Mouse (Mus musculus) liver, postnatal 0 days (tissue): ENCODE data around the gene Fam189a1. TPM values are rescaled to one million over a fixed set of nuclear protein-coding genes. Genes with fewer than 3 reads are reported as not detected.

Source experiments
- ATAC-seq: fragments of 200-750 bp; cut with Nextera tagmentation; 2 replicates; pipeline ENCODE4 v1.8.0; 2017; ENCODE audit warnings: mild to moderate bottlenecking, moderate library complexity
- DNase-seq: peaks from one replicate; pipeline ENCODE4 v3.0.0-alpha.2; 2016
- H3K27ac ChIP-seq: fragments of 300-500 bp; sonication (generic); 2 replicates; pipeline ENCODE4 v1.5.1; 2014; ENCODE audit warnings: antibody characterized with exemption, moderate library complexity, mild to moderate bottlenecking, low read depth
- H3K27me3 ChIP-seq: fragments of 300-500 bp; sonication (generic); 2 replicates; pipeline ENCODE4 v1.6.1; 2014; ENCODE audit warnings: low read length, control low read depth, mixed read lengths; ENCODE audit not compliant: insufficient read depth
- H3K36me3 ChIP-seq: fragments of 300-500 bp; sonication (generic); replicated peaks from 2 replicates; pipeline ENCODE4 v1.6.1; 2014; ENCODE audit warnings: mild to moderate bottlenecking, control low read depth, low read length, moderate library complexity, mixed read lengths; ENCODE audit not compliant: insufficient read depth
- H3K4me1 ChIP-seq: fragments of 300-500 bp; sonication (generic); 2 replicates; pipeline ENCODE4 v1.6.1; 2014; ENCODE audit warnings: antibody characterized with exemption, mild to moderate bottlenecking, control low read depth; ENCODE audit not compliant: insufficient read depth
- H3K4me2 ChIP-seq: fragments of 300-500 bp; sonication (generic); 2 replicates; pipeline ENCODE4 v1.6.1; 2014; ENCODE audit warnings: low read depth, mild to moderate bottlenecking, low read length, moderate library complexity, mixed read lengths
- H3K4me3 ChIP-seq: fragments of 300-500 bp; sonication (generic); 2 replicates; pipeline ENCODE4 v1.5.1; 2014; ENCODE audit warnings: low read depth, low read length
- H3K9ac ChIP-seq: fragments of 300-500 bp; sonication (generic); replicated peaks from 2 replicates; pipeline ENCODE4 v1.6.1; 2014; ENCODE audit warnings: mild to moderate bottlenecking, moderate library complexity
- H3K9me3 ChIP-seq: fragments of 300-500 bp; sonication (generic); 2 replicates; pipeline ENCODE4 v1.6.1; 2016; ENCODE audit warnings: mild to moderate bottlenecking, control low read depth, low read length, mixed read lengths
- CTCF ChIP-seq: sonication (generic); IDR thresholded peaks from 2 replicates; pipeline ENCODE4 v1.5.1; 2016; ENCODE audit warnings: antibody characterized with exemption, low read depth
- EP300 ChIP-seq: IDR thresholded peaks from 2 replicates; pipeline ENCODE4 v1.6.1; 2016; ENCODE audit warnings: antibody characterized with exemption, low read depth, mild to moderate bottlenecking
- WGBS: fragments of 180-500 bp; shearing (Covaris S2); extraction: QIAGEN DNeasy Blood & Tissue Kit; methylation state at CpG from one replicate; pipeline ENCODE4 v1.1.7; 2014; ENCODE audit not compliant: insufficient replicate concordance; 5-methylcytosine and 5-hydroxymethylcytosine counted together
- polyA plus RNA-seq: library from polyadenylated mRNA; unstranded; fragments of >200 nt; fragmentation: Nextera tagmentation; extraction: Ambion mirVana; gene quantifications from 2 replicates; pipeline ENCODE4 v1.2.1, GENCODE M21; 2015

The Fam189a1 gene
- polyA plus RNA-seq, 1 experiment from 2014 or later = 0.36 TPM

DNA sequence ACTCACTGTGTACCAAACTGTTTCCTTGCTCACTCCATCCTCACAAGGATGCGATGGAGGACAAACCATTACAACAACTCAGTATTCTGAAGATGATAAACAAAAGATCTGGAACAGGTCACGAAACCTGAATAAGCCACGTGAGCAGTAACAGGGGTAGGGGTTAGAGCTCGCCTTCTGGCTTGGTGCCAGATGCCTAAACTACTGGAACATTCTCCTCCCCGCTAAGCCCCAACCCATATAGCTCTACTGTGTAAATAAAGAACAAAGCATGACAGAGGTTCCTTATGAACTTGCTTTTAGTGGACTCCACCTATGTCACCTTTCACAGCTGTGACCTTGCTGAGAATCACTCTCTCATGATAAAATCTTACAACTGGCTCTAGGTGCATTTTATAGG, 139.0 kb downstream of the Fam189a1 start:
- Histone ChIP-seq H3K27me3 (no peaks in the 10 kb centered on the region), H3K9ac (no peak overlapping the region), H3K9me3 (no peaks in the 10 kb centered on the region), H3K4me1 (no peaks in the 10 kb centered on the region), H3K4me2 (no peak overlapping the region), H3K36me3 (no peaks in the 10 kb centered on the region), H3K27ac (no peak overlapping the region), H3K4me3 (no peak overlapping the region)
- no peak for DNase-seq
- ATAC-seq = no peak
- TF ChIP-seq EP300 = no peak
- no peak for TF ChIP-seq CTCF
- 79% methylated on average over 5 of the region's 5 CpGs for WGBS

DNA sequence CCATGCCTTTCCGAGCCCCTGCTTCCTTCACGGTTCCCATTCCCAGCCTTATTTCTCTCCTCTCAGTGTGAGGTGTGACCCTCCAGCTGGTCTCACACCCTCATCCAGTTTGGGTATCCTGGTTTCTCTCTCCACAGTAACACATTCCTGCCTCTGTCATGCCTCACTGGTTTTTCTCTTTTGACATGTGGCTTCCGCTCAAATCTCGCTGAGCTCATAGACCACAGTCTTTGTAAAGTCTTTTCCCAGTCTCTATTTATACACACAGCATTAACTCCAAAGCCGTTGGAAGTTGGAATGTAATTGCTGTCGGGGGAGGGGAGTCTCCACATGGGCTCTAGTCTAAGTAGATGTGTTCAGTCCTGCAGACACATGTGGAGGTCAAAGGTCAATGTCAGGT, 145.2 kb downstream of the Fam189a1 start:
- DNase-seq (no peak), ATAC-seq (no peak)
- Histone ChIP-seq H3K4me3 (no peak overlapping the region), H3K4me2 (no peak overlapping the region), H3K9me3 (no peaks in the 10 kb centered on the region), H3K27ac (no peak overlapping the region), H3K4me1 (no peaks in the 10 kb centered on the region), H3K27me3 (no peaks in the 10 kb centered on the region), H3K36me3 (no peaks in the 10 kb centered on the region), H3K9ac (no peak overlapping the region)
- TF ChIP-seq EP300 (no peak), CTCF (no peak)
- 40% methylated on average over 6 of the region's 6 CpGs for WGBS

DNA sequence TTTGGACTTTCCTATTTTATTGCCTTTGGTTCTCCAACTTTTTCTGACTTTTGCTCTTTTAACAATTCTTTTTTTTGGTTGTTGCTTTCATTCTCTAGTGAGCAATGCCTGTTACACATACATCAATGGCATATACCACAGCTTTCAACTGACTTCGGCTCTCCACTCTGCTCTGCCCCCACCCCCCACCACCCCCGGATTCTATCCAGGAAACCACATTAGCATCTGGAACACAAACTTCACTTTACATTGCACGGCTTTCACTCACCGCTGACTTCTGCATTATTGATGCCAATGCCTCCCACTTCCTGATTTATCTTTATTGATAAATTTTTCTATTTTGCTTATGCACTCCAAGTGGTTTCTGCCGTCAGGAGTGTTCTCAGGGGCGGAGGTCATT, 146.1 kb downstream of the Fam189a1 start:
- H3K4me1 ChIP-seq = no peaks in the 10 kb centered on the region
- TF ChIP-seq EP300 (no peak), CTCF (no peak)
- H3K4me2 ChIP-seq = no peak overlapping the region
- no peaks in the 10 kb centered on the region for H3K9me3 ChIP-seq
- ATAC-seq (no peak), DNase-seq (no peak)
- no peak overlapping the region for H3K27ac ChIP-seq
- H3K9ac ChIP-seq = no peak overlapping the region
- H3K4me3 ChIP-seq = no peak overlapping the region
- H3K27me3 ChIP-seq = no peaks in the 10 kb centered on the region
- no peaks in the 10 kb centered on the region for H3K36me3 ChIP-seq
- WGBS = 24% methylated on average over 6 of the region's 6 CpGs

GRCm38 (mm10) chr7:65005731-65006130, 150.6 kb downstream of the Fam189a1 start:
- H3K9me3 ChIP-seq = no peaks in the 10 kb centered on the region
- no peak overlapping the region for H3K4me2 ChIP-seq
- 59% methylated on average over 2 of the region's 2 CpGs for WGBS
- H3K27ac ChIP-seq = no peak overlapping the region
- H3K4me3 ChIP-seq = no peak overlapping the region
- H3K9ac ChIP-seq = no peak overlapping the region
- no peaks in the 10 kb centered on the region for H3K27me3 ChIP-seq
- no peak for DNase-seq
- no peak for ATAC-seq
- H3K4me1 ChIP-seq = no peaks in the 10 kb centered on the region
- no peak for TF ChIP-seq CTCF
- TF ChIP-seq EP300 = no peak
- H3K36me3 ChIP-seq = no peaks in the 10 kb centered on the region

GRCm38 (mm10) chr7:64999718-65000214, 156.6 kb downstream of the Fam189a1 start:
- Histone ChIP-seq H3K4me1 (no peaks in the 10 kb centered on the region), H3K27me3 (no peaks in the 10 kb centered on the region), H3K27ac (no peak overlapping the region), H3K36me3 (no peaks in the 10 kb centered on the region), H3K4me2 (no peak overlapping the region), H3K9me3 (no peaks in the 10 kb centered on the region), H3K9ac (no peak overlapping the region), H3K4me3 (no peak overlapping the region)
- TF ChIP-seq EP300 = no peak
- no peak for TF ChIP-seq CTCF
- WGBS = 69% methylated on average over 4 of the region's 4 CpGs
- ATAC-seq (no peak), DNase-seq (no peak)

DNA sequence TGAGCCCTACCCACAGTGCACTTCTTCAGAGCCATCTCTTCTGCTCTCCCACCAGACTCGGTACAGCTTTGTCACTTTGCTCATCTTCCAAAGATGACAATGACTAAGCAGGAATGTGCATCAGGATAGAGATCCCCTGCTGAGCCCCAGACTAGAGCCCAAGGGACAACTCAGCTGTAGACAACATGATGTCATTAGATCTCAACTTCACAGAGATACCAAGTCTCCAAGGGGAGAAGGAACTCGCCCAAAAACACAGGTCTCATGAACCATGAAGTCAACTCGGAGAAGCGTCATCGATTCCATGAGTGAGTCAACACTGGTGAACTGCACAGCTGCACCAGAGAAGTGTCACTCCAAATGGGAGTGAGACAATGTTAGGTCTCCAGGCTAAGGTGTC, 158.6 kb downstream of the Fam189a1 start:
- no peak for TF ChIP-seq CTCF
- no peak for TF ChIP-seq EP300
- H3K9ac ChIP-seq = no peak overlapping the region
- no peaks in the 10 kb centered on the region for H3K9me3 ChIP-seq

GRCm38 (mm10) chr7:64995946-64996444, 160.4 kb downstream of the Fam189a1 start:
- no peak for DNase-seq
- Histone ChIP-seq H3K27me3 (no peaks in the 10 kb centered on the region), H3K4me1 (no peaks in the 10 kb centered on the region), H3K9ac (no peak overlapping the region), H3K27ac (no peak overlapping the region), H3K9me3 (no peaks in the 10 kb centered on the region), H3K36me3 (no peaks in the 10 kb centered on the region), H3K4me2 (no peak overlapping the region), H3K4me3 (no peak overlapping the region)
- WGBS = 74% methylated on average over 8 of the region's 8 CpGs
- TF ChIP-seq EP300 (no peak), CTCF (no peak)
- ATAC-seq = no peak

More for the DNA sequence above, 158.6 kb downstream of the Fam189a1 start:
- Histone ChIP-seq H3K36me3 (no peaks in the 10 kb centered on the region), H3K27ac (no peak overlapping the region), H3K4me1 (no peaks in the 10 kb centered on the region), H3K4me2 (no peak overlapping the region), H3K4me3 (no peak overlapping the region), H3K27me3 (no peaks in the 10 kb centered on the region)
- 77% methylated on average over 5 of the region's 5 CpGs for WGBS
- DNase-seq = no peak
- ATAC-seq = no peak
